Mouse (Mus musculus): ENCODE results near the gene Aip. TPM values are rescaled to one million over a fixed set of nuclear protein-coding genes. Genes with fewer than 3 reads are reported as not detected.

The Aip gene
- polyA plus RNA-seq, 1 experiment, result 59.8 TPM

GRCm38 (mm10) chr19:4096642-4097440 lies 28.8 kb downstream of the Aip start, which contains the start of gene Cdk2ap2:
Gene Cdk2ap2, plus strand, starts transcription at chr19:4097182.
- TF ChIP-seq POLR2A (IDR thresholded peaks at IDR 0.05; ENCODE audit: low read depth, low read length) (peak; percentile 89), CTCF (IDR thresholded peaks at IDR 0.05; ENCODE audit: extremely low read depth, insufficient read length, insufficient replicate concordance, low read depth, low read length) (no peak)
- Histone ChIP-seq H3K36me3 (ENCODE audit: control insufficient read depth, insufficient read depth, low read length) (peaks cover 7% of the 10 kb centered on the region; the same call in 1 of the 2 replicates), H3K4me3 (ENCODE audit: low read depth, low read length) (peak within 1 kb of the TSS; percentile 81), H3K4me1 (ENCODE audit: control insufficient read depth, insufficient read depth, insufficient read length, low read length) (peaks cover 36% of the 10 kb centered on the region), H3K27ac (ENCODE audit: insufficient read depth, low read depth, low read length) (peak within 1 kb of the TSS; percentile 93), H3K27me3 (ENCODE audit: control insufficient read depth, insufficient read depth, low read length) (no peaks in the 10 kb centered on the region)
- WGBS, result 1% methylated on average over 64 of the region's 65 CpGs

DNA sequence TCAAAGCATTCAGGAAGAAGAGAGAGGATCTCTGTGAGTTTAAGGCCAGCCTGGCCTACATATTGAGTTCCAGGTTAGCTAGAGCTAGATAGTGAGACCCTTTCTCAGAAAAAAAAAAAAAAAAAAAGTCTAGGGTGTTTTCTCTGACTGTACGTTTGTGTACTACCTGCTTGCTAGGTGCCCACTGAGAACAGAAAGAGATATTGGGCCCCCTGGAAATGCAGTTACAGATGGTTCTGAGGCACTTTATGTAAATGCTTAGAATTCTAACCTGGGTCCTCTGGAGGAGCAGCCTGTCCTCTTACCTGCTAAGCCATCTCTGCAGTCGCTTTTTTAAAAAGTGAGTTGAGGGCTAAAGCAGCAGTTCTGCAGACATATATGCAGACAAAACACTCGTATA lies 29.9 kb downstream of the Aip start:
- Histone ChIP-seq H3K4me1 (ENCODE audit: control insufficient read depth, insufficient read depth, insufficient read length, low read length) (peaks cover 34% of the 10 kb centered on the region), H3K4me3 (ENCODE audit: low read depth, low read length) (no peak overlapping the region), H3K27me3 (ENCODE audit: control insufficient read depth, insufficient read depth, low read length) (no peaks in the 10 kb centered on the region), H3K27ac (ENCODE audit: insufficient read depth, low read depth, low read length) (no peak overlapping the region), H3K36me3 (ENCODE audit: control insufficient read depth, insufficient read depth, low read length) (peaks cover 7% of the 10 kb centered on the region; the same call in 1 of the 2 replicates)
- WGBS, result 82% methylated on average over 3 of the region's 3 CpGs
- TF ChIP-seq CTCF (IDR thresholded peaks at IDR 0.05; ENCODE audit: extremely low read depth, insufficient read length, insufficient replicate concordance, low read depth, low read length) (no peak), POLR2A (IDR thresholded peaks at IDR 0.05; ENCODE audit: low read depth, low read length) (no peak)

- Histone ChIP-seq H3K36me3 (ENCODE audit: control insufficient read depth, insufficient read depth, low read length) (peaks cover 7% of the 10 kb centered on the region; the same call in 1 of the 2 replicates), H3K4me1 (ENCODE audit: control insufficient read depth, insufficient read depth, insufficient read length, low read length) (peaks cover 31% of the 10 kb centered on the region), H3K27me3 (ENCODE audit: control insufficient read depth, insufficient read depth, low read length) (no peaks in the 10 kb centered on the region), H3K4me3 (ENCODE audit: low read depth, low read length) (no peak overlapping the region), H3K27ac (ENCODE audit: insufficient read depth, low read depth, low read length) (no peak overlapping the region)
- no peak for TF ChIP-seq CTCF (IDR thresholded peaks at IDR 0.05; ENCODE audit: extremely low read depth, insufficient read length, insufficient replicate concordance, low read depth, low read length)
- no peak for TF ChIP-seq POLR2A (IDR thresholded peaks at IDR 0.05; ENCODE audit: low read depth, low read length)
- WGBS, result 64% methylated on average over 5 of the region's 5 CpGs
Observed at GRCm38 (mm10) chr19:4094774-4095303, 30.8 kb downstream of the Aip start.

DNA sequence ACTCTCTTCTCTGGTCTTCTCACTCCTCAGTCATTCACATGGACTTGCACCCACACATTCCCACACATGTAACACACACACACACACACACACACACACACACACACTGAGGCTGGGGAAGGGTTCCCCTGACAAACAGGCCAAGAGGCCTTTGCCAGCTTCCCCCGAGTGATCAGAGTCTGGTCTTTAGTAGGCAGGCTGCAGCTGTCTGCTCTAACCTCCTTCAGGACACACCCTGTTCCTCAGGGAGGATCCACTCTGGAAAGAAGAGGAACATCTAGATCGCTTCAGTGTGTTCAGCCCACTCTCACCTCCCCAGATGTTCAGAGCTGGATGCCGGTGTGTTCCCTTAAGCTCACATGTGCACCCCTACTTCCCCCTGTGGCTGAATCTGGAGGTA lies 31.3 kb downstream of the Aip start:
- peaks cover 7% of the 10 kb centered on the region; the same call in 1 of the 2 replicates for H3K36me3 ChIP-seq (ENCODE audit: control insufficient read depth, insufficient read depth, low read length)
- peaks cover 29% of the 10 kb centered on the region for H3K4me1 ChIP-seq (ENCODE audit: control insufficient read depth, insufficient read depth, insufficient read length, low read length)
- H3K27ac ChIP-seq (ENCODE audit: insufficient read depth, low read depth, low read length), result no peak overlapping the region
- H3K27me3 ChIP-seq (ENCODE audit: control insufficient read depth, insufficient read depth, low read length), result no peaks in the 10 kb centered on the region
- TF ChIP-seq CTCF (IDR thresholded peaks at IDR 0.05; ENCODE audit: extremely low read depth, insufficient read length, insufficient replicate concordance, low read depth, low read length) (no peak), POLR2A (IDR thresholded peaks at IDR 0.05; ENCODE audit: low read depth, low read length) (no peak)
- 28% methylated on average over 3 of the region's 3 CpGs for WGBS
- H3K4me3 ChIP-seq (ENCODE audit: low read depth, low read length), result no peak overlapping the region

- Histone ChIP-seq H3K27ac (ENCODE audit: insufficient read depth, low read depth, low read length) (no peak overlapping the region), H3K27me3 (ENCODE audit: control insufficient read depth, insufficient read depth, low read length) (no peaks in the 10 kb centered on the region), H3K4me3 (ENCODE audit: low read depth, low read length) (no peak overlapping the region), H3K4me1 (ENCODE audit: control insufficient read depth, insufficient read depth, insufficient read length, low read length) (peaks cover 25% of the 10 kb centered on the region), H3K36me3 (ENCODE audit: control insufficient read depth, insufficient read depth, low read length) (peaks cover 7% of the 10 kb centered on the region; the same call in 1 of the 2 replicates)
- 29% methylated on average over 7 of the region's 7 CpGs for WGBS
- TF ChIP-seq CTCF (IDR thresholded peaks at IDR 0.05; ENCODE audit: extremely low read depth, insufficient read length, insufficient replicate concordance, low read depth, low read length), result no peak
- TF ChIP-seq POLR2A (IDR thresholded peaks at IDR 0.05; ENCODE audit: low read depth, low read length), result no peak
Observed at GRCm38 (mm10) chr19:4093772-4094171, 31.9 kb downstream of the Aip start.

DNA sequence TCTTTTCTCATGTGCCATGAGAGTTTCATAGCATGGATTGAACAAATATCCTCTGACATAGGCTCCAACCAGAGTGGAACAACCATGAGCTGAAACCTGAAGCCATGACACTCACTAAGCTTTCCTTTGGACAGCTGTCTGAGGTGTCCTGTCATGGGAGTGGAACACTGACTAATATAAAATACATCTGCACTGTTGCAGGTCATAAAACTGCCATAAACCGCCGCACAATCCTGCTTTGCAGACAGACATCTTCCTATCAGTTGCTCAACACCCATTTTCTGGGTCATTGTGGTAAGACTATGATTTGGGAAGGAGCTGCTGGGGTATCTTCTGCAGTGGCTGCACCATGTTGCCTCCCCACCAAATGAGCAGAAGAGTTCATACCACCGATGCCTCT lies 32.9 kb downstream of the Aip start:
- Histone ChIP-seq H3K27ac (ENCODE audit: insufficient read depth, low read depth, low read length) (no peak overlapping the region), H3K36me3 (ENCODE audit: control insufficient read depth, insufficient read depth, low read length) (no peaks in the 10 kb centered on the region), H3K4me3 (ENCODE audit: low read depth, low read length) (no peak overlapping the region), H3K27me3 (ENCODE audit: control insufficient read depth, insufficient read depth, low read length) (no peaks in the 10 kb centered on the region), H3K4me1 (ENCODE audit: control insufficient read depth, insufficient read depth, insufficient read length, low read length) (peaks cover 16% of the 10 kb centered on the region)
- TF ChIP-seq POLR2A (IDR thresholded peaks at IDR 0.05; ENCODE audit: low read depth, low read length), result no peak
- TF ChIP-seq CTCF (IDR thresholded peaks at IDR 0.05; ENCODE audit: extremely low read depth, insufficient read length, insufficient replicate concordance, low read depth, low read length), result no peak
- WGBS, result 41% methylated on average over 3 of the region's 3 CpGs

- no peaks in the 10 kb centered on the region for H3K27me3 ChIP-seq (ENCODE audit: control insufficient read depth, insufficient read depth, low read length)
- WGBS, result 72% methylated on average over 2 of the region's 2 CpGs
- TF ChIP-seq CTCF (IDR thresholded peaks at IDR 0.05; ENCODE audit: extremely low read depth, insufficient read length, insufficient replicate concordance, low read depth, low read length), result no peak
- no peak for TF ChIP-seq POLR2A (IDR thresholded peaks at IDR 0.05; ENCODE audit: low read depth, low read length)
- H3K4me1 ChIP-seq (ENCODE audit: control insufficient read depth, insufficient read depth, insufficient read length, low read length), result peaks cover 12% of the 10 kb centered on the region
- no peak overlapping the region for H3K4me3 ChIP-seq (ENCODE audit: low read depth, low read length)
- H3K27ac ChIP-seq (ENCODE audit: insufficient read depth, low read depth, low read length), result no peak overlapping the region
- H3K36me3 ChIP-seq (ENCODE audit: control insufficient read depth, insufficient read depth, low read length), result no peaks in the 10 kb centered on the region
Observed at GRCm38 (mm10) chr19:4091383-4091782, 34.3 kb downstream of the Aip start.
